Mouse (Mus musculus): Measurements from ENCODE around the gene Cadps2. TPM values are rescaled to one million over a fixed set of nuclear protein-coding genes. Genes with fewer than 3 reads are reported as not detected.

Cadps2 gene
- polyA plus RNA-seq, 2 experiments, result 2.6 TPM

GRCm38 (mm10) chr6:23637081-23637480 is 202.1 kb downstream of the Cadps2 start:
- H3K4me1 ChIP-seq (ENCODE audit: control insufficient read depth, insufficient read depth, low read length), result no peaks in the 10 kb centered on the region
- H3K4me2 ChIP-seq (replicated peaks; ENCODE audit: low read depth, low read length, severe bottlenecking), result no peak overlapping the region
- H3K4me3 ChIP-seq (replicated peaks; ENCODE audit: low read length), result no peak overlapping the region
- DNase-seq (ENCODE audit: low spot score) (no peak), ATAC-seq (ENCODE audit: low FRiP score, low read depth) (no peak)
- WGBS, result 72% methylated on average over 3 of the region's 3 CpGs
- H3K9me3 ChIP-seq (ENCODE audit: control insufficient read depth, low read length), result no peaks in the 10 kb centered on the region
- no peaks in the 10 kb centered on the region for H3K36me3 ChIP-seq (ENCODE audit: control insufficient read depth, insufficient read depth, low read length)
- H3K27ac ChIP-seq (replicated peaks; ENCODE audit: low read depth, low read length), result no peak overlapping the region
- no peaks in the 10 kb centered on the region for H3K27me3 ChIP-seq (ENCODE audit: control insufficient read depth, insufficient read depth, low read length)
- no peak overlapping the region for H3K9ac ChIP-seq (ENCODE audit: low read depth, low read length, severe bottlenecking)
- TF ChIP-seq POLR2A (IDR thresholded peaks at IDR 0.05; ENCODE audit: borderline replicate concordance, extremely low read depth, insufficient read depth, insufficient read length), result no peak

DNA sequence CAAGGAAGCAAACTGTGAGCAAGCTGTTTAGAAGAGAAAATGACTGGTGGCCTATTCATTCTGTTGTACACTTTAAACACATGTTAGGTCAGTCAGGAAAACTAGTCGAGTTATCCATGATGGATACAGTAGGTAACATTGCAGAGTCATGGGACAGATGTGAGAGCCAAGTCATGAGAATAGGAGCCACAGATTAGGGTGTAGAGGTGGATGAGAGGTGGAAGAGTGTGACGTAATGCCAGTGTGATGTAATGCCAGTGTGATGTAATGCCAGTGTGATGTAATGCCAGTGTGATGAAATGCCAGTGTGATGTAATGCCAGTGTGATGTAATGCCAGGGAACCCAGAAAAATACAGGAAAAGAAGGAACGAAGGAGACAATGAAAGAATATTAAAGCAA is 204.0 kb downstream of the Cadps2 start:
- Histone ChIP-seq H3K27me3 (ENCODE audit: control insufficient read depth, insufficient read depth, low read length) (no peaks in the 10 kb centered on the region), H3K4me3 (replicated peaks; ENCODE audit: low read length) (no peak overlapping the region), H3K27ac (replicated peaks; ENCODE audit: low read depth, low read length) (no peak overlapping the region), H3K9ac (ENCODE audit: low read depth, low read length, severe bottlenecking) (no peak overlapping the region), H3K4me2 (replicated peaks; ENCODE audit: low read depth, low read length, severe bottlenecking) (no peak overlapping the region), H3K4me1 (ENCODE audit: control insufficient read depth, insufficient read depth, low read length) (no peaks in the 10 kb centered on the region), H3K9me3 (ENCODE audit: control insufficient read depth, low read length) (no peaks in the 10 kb centered on the region), H3K36me3 (ENCODE audit: control insufficient read depth, insufficient read depth, low read length) (no peaks in the 10 kb centered on the region)
- DNase-seq (ENCODE audit: low spot score) (no peak), ATAC-seq (ENCODE audit: low FRiP score, low read depth) (no peak)
- 88% methylated on average over 3 of the region's 3 CpGs for WGBS
- TF ChIP-seq POLR2A (IDR thresholded peaks at IDR 0.05; ENCODE audit: borderline replicate concordance, extremely low read depth, insufficient read depth, insufficient read length), result no peak

DNA sequence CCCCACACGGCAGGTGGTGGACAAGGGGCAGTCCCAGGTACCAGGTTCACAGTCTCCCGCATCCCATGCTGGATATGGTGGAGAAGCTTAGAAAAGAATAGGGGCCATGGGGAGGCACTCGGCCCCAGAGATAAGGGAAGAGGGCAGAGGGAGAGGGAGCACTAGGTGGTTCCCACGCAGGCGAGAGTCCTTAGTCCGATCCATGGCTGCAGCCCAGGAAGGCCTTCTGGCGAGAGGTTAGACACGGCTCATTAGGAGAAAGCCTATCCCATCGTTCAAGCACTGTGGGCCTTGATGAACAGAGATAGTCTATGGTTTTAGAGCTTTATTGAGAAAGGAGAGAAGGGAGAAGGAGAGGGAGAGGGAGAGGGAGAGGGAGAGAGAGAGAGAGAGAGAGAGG is 205.2 kb downstream of the Cadps2 start:
- no peak for TF ChIP-seq POLR2A (IDR thresholded peaks at IDR 0.05; ENCODE audit: borderline replicate concordance, extremely low read depth, insufficient read depth, insufficient read length)
- no peaks in the 10 kb centered on the region for H3K9me3 ChIP-seq (ENCODE audit: control insufficient read depth, low read length)
- no peak for ATAC-seq (ENCODE audit: low FRiP score, low read depth)
- no peak overlapping the region for H3K4me2 ChIP-seq (replicated peaks; ENCODE audit: low read depth, low read length, severe bottlenecking)
- no peak overlapping the region for H3K27ac ChIP-seq (replicated peaks; ENCODE audit: low read depth, low read length)
- H3K27me3 ChIP-seq (ENCODE audit: control insufficient read depth, insufficient read depth, low read length), result no peaks in the 10 kb centered on the region
- H3K4me3 ChIP-seq (replicated peaks; ENCODE audit: low read length), result no peak overlapping the region
- no peak overlapping the region for H3K9ac ChIP-seq (ENCODE audit: low read depth, low read length, severe bottlenecking)
- no peaks in the 10 kb centered on the region for H3K36me3 ChIP-seq (ENCODE audit: control insufficient read depth, insufficient read depth, low read length)
- H3K4me1 ChIP-seq (ENCODE audit: control insufficient read depth, insufficient read depth, low read length), result no peaks in the 10 kb centered on the region
- 86% methylated on average over 9 of the region's 9 CpGs for WGBS
- DNase-seq (ENCODE audit: low spot score), result no peak

DNA sequence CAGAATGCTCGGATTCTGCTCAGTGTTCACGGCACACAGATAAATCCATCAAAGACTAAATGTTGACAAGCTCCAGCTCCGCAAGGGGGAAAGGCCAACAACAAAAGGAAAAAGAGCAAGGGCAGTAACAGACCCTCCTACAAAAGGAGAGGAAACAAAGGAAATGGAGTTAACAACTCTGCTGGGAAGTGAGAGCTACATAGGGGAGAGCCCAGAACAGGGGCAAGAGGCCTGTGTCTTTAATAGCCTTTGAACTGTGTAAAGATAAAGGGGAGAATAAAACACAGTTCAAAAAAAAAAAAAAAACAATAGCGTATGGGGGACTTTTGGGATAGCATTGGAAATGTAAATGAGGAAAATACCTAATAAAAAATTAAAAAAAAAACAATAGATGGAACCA is 208.8 kb downstream of the Cadps2 start:
- Histone ChIP-seq H3K27me3 (ENCODE audit: control insufficient read depth, insufficient read depth, low read length) (no peaks in the 10 kb centered on the region), H3K36me3 (ENCODE audit: control insufficient read depth, insufficient read depth, low read length) (no peaks in the 10 kb centered on the region), H3K9me3 (ENCODE audit: control insufficient read depth, low read length) (no peaks in the 10 kb centered on the region), H3K9ac (ENCODE audit: low read depth, low read length, severe bottlenecking) (no peak overlapping the region), H3K4me1 (ENCODE audit: control insufficient read depth, insufficient read depth, low read length) (no peaks in the 10 kb centered on the region), H3K4me2 (replicated peaks; ENCODE audit: low read depth, low read length, severe bottlenecking) (no peak overlapping the region), H3K4me3 (replicated peaks; ENCODE audit: low read length) (no peak overlapping the region), H3K27ac (replicated peaks; ENCODE audit: low read depth, low read length) (no peak overlapping the region)
- no peak for TF ChIP-seq POLR2A (IDR thresholded peaks at IDR 0.05; ENCODE audit: borderline replicate concordance, extremely low read depth, insufficient read depth, insufficient read length)
- WGBS, result 45% methylated on average over 4 of the region's 4 CpGs
- ATAC-seq (ENCODE audit: low FRiP score, low read depth) (no peak), DNase-seq (ENCODE audit: low spot score) (no peak)

- Histone ChIP-seq H3K9ac (ENCODE audit: low read depth, low read length, severe bottlenecking) (no peak overlapping the region), H3K27ac (replicated peaks; ENCODE audit: low read depth, low read length) (no peak overlapping the region), H3K9me3 (ENCODE audit: control insufficient read depth, low read length) (no peaks in the 10 kb centered on the region), H3K4me2 (replicated peaks; ENCODE audit: low read depth, low read length, severe bottlenecking) (no peak overlapping the region), H3K4me3 (replicated peaks; ENCODE audit: low read length) (no peak overlapping the region), H3K4me1 (ENCODE audit: control insufficient read depth, insufficient read depth, low read length) (no peaks in the 10 kb centered on the region), H3K27me3 (ENCODE audit: control insufficient read depth, insufficient read depth, low read length) (no peaks in the 10 kb centered on the region), H3K36me3 (ENCODE audit: control insufficient read depth, insufficient read depth, low read length) (no peaks in the 10 kb centered on the region)
- WGBS, result 69% methylated on average over 2 of the region's 2 CpGs
- DNase-seq (ENCODE audit: low spot score) (no peak), ATAC-seq (ENCODE audit: low FRiP score, low read depth) (no peak)
- no peak for TF ChIP-seq POLR2A (IDR thresholded peaks at IDR 0.05; ENCODE audit: borderline replicate concordance, extremely low read depth, insufficient read depth, insufficient read length)
Measured at GRCm38 (mm10) chr6:23575102-23575501, 264.1 kb downstream of the Cadps2 start.

DNA sequence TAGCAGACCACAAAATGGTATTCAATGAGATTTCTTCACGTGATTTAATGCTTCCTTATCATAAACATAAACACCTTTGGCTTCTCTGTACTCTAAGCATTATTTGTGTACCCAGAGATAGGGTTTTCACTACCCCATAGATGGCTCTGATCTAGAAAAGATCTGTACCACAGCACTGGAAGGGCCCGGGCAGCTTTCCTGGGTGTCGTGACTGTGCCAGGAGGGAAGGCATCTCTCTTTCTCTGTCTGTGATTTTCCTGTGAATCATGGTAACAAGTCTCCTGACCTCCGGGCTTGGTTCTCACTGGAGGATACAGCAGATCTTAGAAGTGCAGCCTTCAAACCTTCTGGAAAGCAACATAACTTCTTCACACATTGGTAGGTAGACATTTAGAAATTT is 265.5 kb downstream of the Cadps2 start:
- no peaks in the 10 kb centered on the region for H3K9me3 ChIP-seq (ENCODE audit: control insufficient read depth, low read length)
- no peak overlapping the region for H3K4me2 ChIP-seq (replicated peaks; ENCODE audit: low read depth, low read length, severe bottlenecking)
- H3K27me3 ChIP-seq (ENCODE audit: control insufficient read depth, insufficient read depth, low read length), result no peaks in the 10 kb centered on the region
- 87% methylated on average over 4 of the region's 4 CpGs for WGBS
- no peak for ATAC-seq (ENCODE audit: low FRiP score, low read depth)
- TF ChIP-seq POLR2A (IDR thresholded peaks at IDR 0.05; ENCODE audit: borderline replicate concordance, extremely low read depth, insufficient read depth, insufficient read length), result no peak
- no peak overlapping the region for H3K9ac ChIP-seq (ENCODE audit: low read depth, low read length, severe bottlenecking)
- H3K4me1 ChIP-seq (ENCODE audit: control insufficient read depth, insufficient read depth, low read length), result no peaks in the 10 kb centered on the region
- no peak overlapping the region for H3K4me3 ChIP-seq (replicated peaks; ENCODE audit: low read length)
- H3K36me3 ChIP-seq (ENCODE audit: control insufficient read depth, insufficient read depth, low read length), result no peaks in the 10 kb centered on the region
- no peak overlapping the region for H3K27ac ChIP-seq (replicated peaks; ENCODE audit: low read depth, low read length)
- no peak for DNase-seq (ENCODE audit: low spot score)

Measured in limb, embryonic 14.5 days (tissue).